Mouse (Mus musculus) left cerebral cortex, postnatal 14 days (tissue): ENCODE measurements around the gene St6gal1. TPM values are rescaled to one million over a fixed set of nuclear protein-coding genes. Genes with fewer than 3 reads are reported as not detected.
"Not testable (repeated sequence)": the region's sequence is repeated elsewhere in the genome, so short reads cannot be mapped to it uniquely, and the experiment has no call there.

Experiments used
- DNase-seq, 2 experiments: peaks; one replicate each; pipeline ENCODE4 v3.0.0; 2021 to 2022; ENCODE audit warnings: low spot score in 2 of 2, mixed read lengths in 1 of 2
- intact Hi-C: fragments of 180-260 bp; cut with DNase I; formaldehyde crosslinking; loops from one replicate; pipeline ENCODE4 v1.15.1; 2025
- long read RNA-seq, 2 experiments: library from polyadenylated mRNA; stranded (forward); transcript quantifications; one replicate each; pipeline ENCODE4 v2.0.0; 2021
- total RNA-seq, 2 experiments: library from RNA; stranded (reverse); gene quantifications; 2 replicates each; pipeline ENCODE4 v1.2.3; 2021

St6gal1 gene
- total RNA-seq: 10 to 100 TPM; 10.5 to 13.0 TPM
- long read RNA-seq, experiment 1, full-length matches to known transcripts: 10 of 14 reads
- long read RNA-seq, experiment 1, partial matches to known transcripts: 3 of 14 reads
- long read RNA-seq, experiment 1, other reads (novel, unspliced or antisense): 1 of 14 reads
- long read RNA-seq, experiment 2, full-length matches to known transcripts: 2 of 5 reads
- long read RNA-seq, experiment 2, partial matches to known transcripts: 1 of 5 reads
- long read RNA-seq, experiment 2, other reads (novel, unspliced or antisense): 2 of 5 reads

GRCm38 (mm10) chr16:23224671-23225068 lies at the start of gene St6gal1:
Gene St6gal1, plus strand, starts transcription at chr16:23224740.
- intact Hi-C loops: loop anchor here (5.0 kb wide), 2 partner anchors 72 to 178 kb away; no protein-coding TSS in a partner anchor
- peak in 1 of 2 experiments; percentile 71 for DNase-seq

- intact Hi-C loops: no loop called here
Observed at GRCm38 (mm10) chr16:23174855-23175254, 49.7 kb upstream of the St6gal1 start.

GRCm38 (mm10) chr16:23175956-23176355 lies 48.6 kb upstream of the St6gal1 start:
- intact Hi-C loops: no loop called here
- DNase-seq: no peak

More at GRCm38 (mm10) chr16:23174855-23175254, 49.7 kb upstream of the St6gal1 start:
- no peak for DNase-seq

GRCm38 (mm10) chr16:23177856-23178255 lies 46.7 kb upstream of the St6gal1 start:
- intact Hi-C loops: no loop called here
- DNase-seq: no peak

GRCm38 (mm10) chr16:23178796-23179195 lies 45.7 kb upstream of the St6gal1 start:
- intact Hi-C loops: no loop called here
- no peak for DNase-seq

GRCm38 (mm10) chr16:23179436-23179835 lies 45.1 kb upstream of the St6gal1 start:
- DNase-seq, intact Hi-C loops: not testable (repeated sequence)

- intact Hi-C loops: no loop called here
- no peak for DNase-seq
Observed at GRCm38 (mm10) chr16:23181054-23181453, 43.5 kb upstream of the St6gal1 start.

- no peak for DNase-seq
- intact Hi-C loops: no loop called here
Observed at GRCm38 (mm10) chr16:23181487-23181886, 43.1 kb upstream of the St6gal1 start.

GRCm38 (mm10) chr16:23181942-23182597 lies 42.5 kb upstream of the St6gal1 start:
- no peak for DNase-seq
- intact Hi-C loops: no loop called here

- intact Hi-C loops: no loop called here
- DNase-seq: no peak
Observed at GRCm38 (mm10) chr16:23185824-23186223, 38.7 kb upstream of the St6gal1 start.

GRCm38 (mm10) chr16:23186418-23186817 lies 38.1 kb upstream of the St6gal1 start:
- DNase-seq: no peak
- intact Hi-C loops: no loop called here

GRCm38 (mm10) chr16:23187983-23188382 lies 36.6 kb upstream of the St6gal1 start:
- intact Hi-C loops: no loop called here

GRCm38 (mm10) chr16:23189612-23190011 lies 34.9 kb upstream of the St6gal1 start:
- intact Hi-C loops: no loop called here

More at GRCm38 (mm10) chr16:23187983-23188382, 36.6 kb upstream of the St6gal1 start:
- DNase-seq: no peak

GRCm38 (mm10) chr16:23191560-23192242 lies 32.8 kb upstream of the St6gal1 start:
- DNase-seq: no peak
- intact Hi-C loops: no loop called here

More at GRCm38 (mm10) chr16:23189612-23190011, 34.9 kb upstream of the St6gal1 start:
- no peak for DNase-seq

GRCm38 (mm10) chr16:23195618-23196017 lies 28.9 kb upstream of the St6gal1 start:
- intact Hi-C loops: no loop called here

GRCm38 (mm10) chr16:23196296-23196695 lies 28.2 kb upstream of the St6gal1 start:
- intact Hi-C loops: no loop called here
- DNase-seq: no peak

More at GRCm38 (mm10) chr16:23195618-23196017, 28.9 kb upstream of the St6gal1 start:
- no peak for DNase-seq

GRCm38 (mm10) chr16:23196791-23197190 lies 27.7 kb upstream of the St6gal1 start:
- intact Hi-C loops: no loop called here
- no peak for DNase-seq

GRCm38 (mm10) chr16:23201498-23201897 lies 23.0 kb upstream of the St6gal1 start:
- DNase-seq: no peak
- intact Hi-C loops: no loop called here

- intact Hi-C loops: no loop called here
- no peak for DNase-seq
Observed at GRCm38 (mm10) chr16:23214314-23214713, 10.2 kb upstream of the St6gal1 start.

- intact Hi-C loops: no loop called here
Observed at GRCm38 (mm10) chr16:23215241-23215900, 9.2 kb upstream of the St6gal1 start.

More at GRCm38 (mm10) chr16:23215241-23215900, 9.2 kb upstream of the St6gal1 start:
- DNase-seq: no peak
